Mouse (Mus musculus): ENCODE results near the gene Cdh1. TPM values are rescaled to one million over a fixed set of nuclear protein-coding genes. Genes with fewer than 3 reads are reported as not detected.
A peak's percentile ranks its signal among the peaks of the same experiment; 100 is the strongest.

The Cdh1 gene
- total and polyA plus RNA-seq, 3 experiments, result 2.4 TPM; not detected in 2

GRCm38 (mm10) chr8:106644957-106645356, 41.8 kb downstream of the Cdh1 start:
- no peak for DNase-seq
- 76% methylated on average over 3 of the region's 3 CpGs for WGBS
- Histone ChIP-seq H3K36me3 (ENCODE audit: control insufficient read depth, insufficient read depth, low read length) (no peaks in the 10 kb centered on the region), H3K79me2 (replicated peaks; ENCODE audit: control insufficient read depth, insufficient read depth, low read length) (no peaks in the 10 kb centered on the region), H3K9ac (ENCODE audit: low read depth, low read length) (no peak overlapping the region), H3K4me3 (no peak overlapping the region), H3K27ac (no peak overlapping the region), H3K27me3 (ENCODE audit: control insufficient read depth, insufficient read depth, low read length) (no peaks in the 10 kb centered on the region), H3K4me1 (ENCODE audit: control insufficient read depth, insufficient read depth, low read length) (no peaks in the 10 kb centered on the region)
- intact Hi-C loops (cut with DNase I), result loop anchor here (5.0 kb wide), 1 partner anchor 233 kb away; no protein-coding TSS in a partner anchor
- TF ChIP-seq CTCF (IDR thresholded peaks at IDR 0.05) (no peak), EP300 (IDR thresholded peaks at IDR 0.05; ENCODE audit: insufficient read depth, low read depth, low read length) (no peak), POLR2A (IDR thresholded peaks at IDR 0.05; ENCODE audit: insufficient read depth, low read depth, low read length) (no peak)

- Histone ChIP-seq H3K4me1 (ENCODE audit: control insufficient read depth, insufficient read depth, low read length) (no peaks in the 10 kb centered on the region), H3K27ac (no peak overlapping the region), H3K79me2 (replicated peaks; ENCODE audit: control insufficient read depth, insufficient read depth, low read length) (no peaks in the 10 kb centered on the region), H3K4me3 (no peak overlapping the region), H3K36me3 (ENCODE audit: control insufficient read depth, insufficient read depth, low read length) (no peaks in the 10 kb centered on the region), H3K27me3 (ENCODE audit: control insufficient read depth, insufficient read depth, low read length) (no peaks in the 10 kb centered on the region), H3K9ac (ENCODE audit: low read depth, low read length) (no peak overlapping the region)
- intact Hi-C loops (cut with DNase I), result loop anchor here (2.0 to 5.0 kb wide), 2 partner anchors 85 to 234 kb away; no protein-coding TSS in a partner anchor
- WGBS, result 91% methylated on average over 2 of the region's 2 CpGs
- no peak for DNase-seq
- TF ChIP-seq POLR2A (IDR thresholded peaks at IDR 0.05; ENCODE audit: insufficient read depth, low read depth, low read length) (no peak), EP300 (IDR thresholded peaks at IDR 0.05; ENCODE audit: insufficient read depth, low read depth, low read length) (no peak), CTCF (IDR thresholded peaks at IDR 0.05) (no peak)
Measured at GRCm38 (mm10) chr8:106646153-106646552, 43.0 kb downstream of the Cdh1 start.

- 79% methylated on average over 5 of the region's 5 CpGs for WGBS
- intact Hi-C loops (cut with DNase I), result loop anchor here (1.0 to 5.0 kb wide), 3 partner anchors 86 to 234 kb away; no protein-coding TSS in a partner anchor
Measured at GRCm38 (mm10) chr8:106646731-106647130, 43.6 kb downstream of the Cdh1 start.

GRCm38 (mm10) chr8:106647387-106647786, 44.2 kb downstream of the Cdh1 start:
- WGBS, result 38% methylated on average over 2 of the region's 2 CpGs
- no peak overlapping the region for H3K9ac ChIP-seq (ENCODE audit: low read depth, low read length)
- no peaks in the 10 kb centered on the region for H3K36me3 ChIP-seq (ENCODE audit: control insufficient read depth, insufficient read depth, low read length)
- intact Hi-C loops (cut with DNase I), result loop anchor here (1.0 to 5.0 kb wide), 3 partner anchors 87 to 235 kb away; no protein-coding TSS in a partner anchor
- H3K79me2 ChIP-seq (replicated peaks; ENCODE audit: control insufficient read depth, insufficient read depth, low read length), result no peaks in the 10 kb centered on the region
- DNase-seq, result peak; percentile 60 to 75
- H3K4me3 ChIP-seq, result no peak overlapping the region
- TF ChIP-seq CTCF (IDR thresholded peaks at IDR 0.05) (peak; percentile 98), EP300 (IDR thresholded peaks at IDR 0.05; ENCODE audit: insufficient read depth, low read depth, low read length) (no peak), POLR2A (IDR thresholded peaks at IDR 0.05; ENCODE audit: insufficient read depth, low read depth, low read length) (no peak)
- no peaks in the 10 kb centered on the region for H3K27me3 ChIP-seq (ENCODE audit: control insufficient read depth, insufficient read depth, low read length)
- no peaks in the 10 kb centered on the region for H3K4me1 ChIP-seq (ENCODE audit: control insufficient read depth, insufficient read depth, low read length)
- no peak overlapping the region for H3K27ac ChIP-seq

More at GRCm38 (mm10) chr8:106646731-106647130, 43.6 kb downstream of the Cdh1 start:
- Histone ChIP-seq H3K79me2 (replicated peaks; ENCODE audit: control insufficient read depth, insufficient read depth, low read length) (no peaks in the 10 kb centered on the region), H3K4me3 (no peak overlapping the region), H3K4me1 (ENCODE audit: control insufficient read depth, insufficient read depth, low read length) (no peaks in the 10 kb centered on the region), H3K9ac (ENCODE audit: low read depth, low read length) (no peak overlapping the region), H3K27me3 (ENCODE audit: control insufficient read depth, insufficient read depth, low read length) (no peaks in the 10 kb centered on the region), H3K36me3 (ENCODE audit: control insufficient read depth, insufficient read depth, low read length) (no peaks in the 10 kb centered on the region), H3K27ac (no peak overlapping the region)
- no peak for TF ChIP-seq EP300 (IDR thresholded peaks at IDR 0.05; ENCODE audit: insufficient read depth, low read depth, low read length)
- TF ChIP-seq CTCF (IDR thresholded peaks at IDR 0.05), result no peak
- TF ChIP-seq POLR2A (IDR thresholded peaks at IDR 0.05; ENCODE audit: insufficient read depth, low read depth, low read length), result no peak
- no peak for DNase-seq

GRCm38 (mm10) chr8:106648421-106648820, 45.3 kb downstream of the Cdh1 start:
- no peak overlapping the region for H3K4me3 ChIP-seq
- no peak for TF ChIP-seq CTCF (IDR thresholded peaks at IDR 0.05)
- no peak for TF ChIP-seq EP300 (IDR thresholded peaks at IDR 0.05; ENCODE audit: insufficient read depth, low read depth, low read length)
- no peak for TF ChIP-seq POLR2A (IDR thresholded peaks at IDR 0.05; ENCODE audit: insufficient read depth, low read depth, low read length)
- intact Hi-C loops (cut with DNase I), result loop anchor here (5.0 kb wide), 1 partner anchor 236 kb away; no protein-coding TSS in a partner anchor
- no peaks in the 10 kb centered on the region for H3K36me3 ChIP-seq (ENCODE audit: control insufficient read depth, insufficient read depth, low read length)
- no peaks in the 10 kb centered on the region for H3K79me2 ChIP-seq (replicated peaks; ENCODE audit: control insufficient read depth, insufficient read depth, low read length)
- no peaks in the 10 kb centered on the region for H3K4me1 ChIP-seq (ENCODE audit: control insufficient read depth, insufficient read depth, low read length)
- no peaks in the 10 kb centered on the region for H3K27me3 ChIP-seq (ENCODE audit: control insufficient read depth, insufficient read depth, low read length)
- H3K27ac ChIP-seq, result no peak overlapping the region
- no peak for DNase-seq
- H3K9ac ChIP-seq (ENCODE audit: low read depth, low read length), result no peak overlapping the region
- WGBS, result 87% methylated on average over 8 of the region's 8 CpGs

- WGBS, result 41% methylated on average over 3 of the region's 3 CpGs
- H3K4me1 ChIP-seq (ENCODE audit: control insufficient read depth, insufficient read depth, low read length), result no peaks in the 10 kb centered on the region
- intact Hi-C loops (cut with DNase I), result no loop called here
Measured at GRCm38 (mm10) chr8:106651994-106652393, 48.8 kb downstream of the Cdh1 start.

More at GRCm38 (mm10) chr8:106651994-106652393, 48.8 kb downstream of the Cdh1 start:
- DNase-seq, result no peak
- H3K27me3 ChIP-seq (ENCODE audit: control insufficient read depth, insufficient read depth, low read length), result no peaks in the 10 kb centered on the region
- no peaks in the 10 kb centered on the region for H3K79me2 ChIP-seq (replicated peaks; ENCODE audit: control insufficient read depth, insufficient read depth, low read length)
- H3K36me3 ChIP-seq (ENCODE audit: control insufficient read depth, insufficient read depth, low read length), result no peaks in the 10 kb centered on the region
- H3K9ac ChIP-seq (ENCODE audit: low read depth, low read length), result no peak overlapping the region
- no peak overlapping the region for H3K4me3 ChIP-seq
- no peak overlapping the region for H3K27ac ChIP-seq
- TF ChIP-seq POLR2A (IDR thresholded peaks at IDR 0.05; ENCODE audit: insufficient read depth, low read depth, low read length) (no peak), CTCF (IDR thresholded peaks at IDR 0.05) (no peak), EP300 (IDR thresholded peaks at IDR 0.05; ENCODE audit: insufficient read depth, low read depth, low read length) (no peak)
